Mouse (Mus musculus) heart, postnatal 4 days (tissue): ENCODE data around the gene Catsperz. TPM values are rescaled to one million over a fixed set of nuclear protein-coding genes. Genes with fewer than 3 reads are reported as not detected.
A peak's percentile ranks its signal among the peaks of the same experiment; 100 is the strongest.

Experiments
- DNase-seq: peaks from one replicate; pipeline ENCODE4 v3.0.0; 2021
- total RNA-seq, 2 experiments: library from RNA; stranded (reverse); gene quantifications; 2 replicates each; pipeline ENCODE4 v1.2.3; 2021

The Catsperz gene
- total RNA-seq, 2 experiments from 2014 or later, result not detected

- DNase-seq, result no peak
Measured at GRCm38 (mm10) chr19:6943709-6944108, 18.5 kb upstream of the Catsperz start.

- DNase-seq, result no peak
Measured at GRCm38 (mm10) chr19:6942764-6943163, 17.6 kb upstream of the Catsperz start.

GRCm38 (mm10) chr19:6942249-6942691 is 17.1 kb upstream of the Catsperz start, which contains the start of gene Gpr137:
TSS of gene Gpr137 (minus strand) at chr19:6942480.
- DNase-seq, result peak; percentile 95

GRCm38 (mm10) chr19:6941372-6942248 is 16.4 kb upstream of the Catsperz start, which contains the start of gene Bad:
TSS of gene Bad (plus strand) at chr19:6941861.
- peak; percentile 97 for DNase-seq

- peak; percentile 26 for DNase-seq
Measured at GRCm38 (mm10) chr19:6940396-6941351, 15.5 kb upstream of the Catsperz start.

GRCm38 (mm10) chr19:6939106-6940002 is 14.2 kb upstream of the Catsperz start:
- no peak for DNase-seq

- no peak for DNase-seq
Measured at GRCm38 (mm10) chr19:6937541-6938465, 12.6 kb upstream of the Catsperz start.

- no peak for DNase-seq
Measured at GRCm38 (mm10) chr19:6936299-6936698, 11.1 kb upstream of the Catsperz start.

- no peak for DNase-seq
Measured at GRCm38 (mm10) chr19:6934195-6934977, 9.2 kb upstream of the Catsperz start, which contains the start of gene Kcnk4. TSS of gene Kcnk4 (minus strand) at chr19:6934515.

GRCm38 (mm10) chr19:6933436-6934194 is 8.4 kb upstream of the Catsperz start:
- no peak for DNase-seq

- DNase-seq, result no peak
Measured at GRCm38 (mm10) chr19:6933102-6933435, 7.9 kb upstream of the Catsperz start.

GRCm38 (mm10) chr19:6932018-6932417 is 6.8 kb upstream of the Catsperz start:
- no peak for DNase-seq

- DNase-seq, result no peak
Measured at GRCm38 (mm10) chr19:6931002-6931401, 5.8 kb upstream of the Catsperz start.

GRCm38 (mm10) chr19:6928080-6928479 is 2.9 kb upstream of the Catsperz start:
- no peak for DNase-seq

GRCm38 (mm10) chr19:6926559-6927255 is 1.5 kb upstream of the Catsperz start:
- DNase-seq, result peak; percentile 55

- no peak for DNase-seq
Measured at GRCm38 (mm10) chr19:6925611-6926329, 590 bp upstream of the Catsperz start.

GRCm38 (mm10) chr19:6924461-6925306 is 496 bp downstream of the Catsperz start:
- DNase-seq, result peak; percentile 92
